Mouse (Mus musculus) ovary, adult 18-20 months (tissue): ENCODE measurements around the gene Arid1a.

Experiments
- DNase-seq: peaks from one replicate; pipeline ENCODE4 v3.0.0; 2022; ENCODE audit warnings: low spot score, mixed read lengths

The Arid1a gene

GRCm38 (mm10) chr4:133730122-133730521, 26.4 kb downstream of the Arid1a start:
- DNase-seq = no peak

- peak; percentile 87 for DNase-seq
These were observed 27.0 kb downstream of the Arid1a start for GRCm38 (mm10) chr4:133729541-133730093.

GRCm38 (mm10) chr4:133729007-133729406, 27.6 kb downstream of the Arid1a start:
- DNase-seq = no peak

- no peak for DNase-seq
These were observed 28.3 kb downstream of the Arid1a start for GRCm38 (mm10) chr4:133728256-133728655.

GRCm38 (mm10) chr4:133725706-133726105, 30.9 kb downstream of the Arid1a start:
- DNase-seq = no peak

GRCm38 (mm10) chr4:133719791-133720190, 36.8 kb downstream of the Arid1a start:
- no peak for DNase-seq

- no peak for DNase-seq
These were observed 43.8 kb downstream of the Arid1a start for GRCm38 (mm10) chr4:133712755-133713154.

GRCm38 (mm10) chr4:133711307-133712076, 45.1 kb downstream of the Arid1a start:
- no peak for DNase-seq

- no peak for DNase-seq
These were observed 47.2 kb downstream of the Arid1a start for GRCm38 (mm10) chr4:133709395-133709794.

GRCm38 (mm10) chr4:133707464-133707863, 49.1 kb downstream of the Arid1a start:
- DNase-seq = no peak

GRCm38 (mm10) chr4:133706956-133707355, 49.6 kb downstream of the Arid1a start:
- DNase-seq = no peak

- DNase-seq = no peak
These were observed 51.5 kb downstream of the Arid1a start for GRCm38 (mm10) chr4:133705062-133705461.

- peak; percentile 58 for DNase-seq
These were observed 55.6 kb downstream of the Arid1a start for GRCm38 (mm10) chr4:133700905-133701368.

GRCm38 (mm10) chr4:133695363-133695762, 61.2 kb downstream of the Arid1a start:
- DNase-seq = no peak

GRCm38 (mm10) chr4:133690252-133690651, 66.3 kb downstream of the Arid1a start:
- DNase-seq = no peak

GRCm38 (mm10) chr4:133688417-133689067, 68.0 kb downstream of the Arid1a start:
- DNase-seq = no peak

GRCm38 (mm10) chr4:133687126-133687525, 69.4 kb downstream of the Arid1a start:
- DNase-seq = no peak

GRCm38 (mm10) chr4:133686512-133686911, 70.1 kb downstream of the Arid1a start:
- DNase-seq = no peak

- DNase-seq = no peak
These were observed 76.3 kb downstream of the Arid1a start for GRCm38 (mm10) chr4:133680206-133680786.

- DNase-seq = no peak
These were observed 76.9 kb downstream of the Arid1a start for GRCm38 (mm10) chr4:133679629-133680028.

GRCm38 (mm10) chr4:133677266-133677665, 79.3 kb downstream of the Arid1a start:
- DNase-seq = no peak

- DNase-seq = no peak
These were observed 80.4 kb downstream of the Arid1a start for GRCm38 (mm10) chr4:133676189-133676588.

GRCm38 (mm10) chr4:133675594-133676016, 81.0 kb downstream of the Arid1a start:
- DNase-seq = peak; percentile 65
